Mouse (Mus musculus) forebrain, embryonic 11.5 days (tissue): ENCODE results near the gene Cabp4. TPM values are rescaled to one million over a fixed set of nuclear protein-coding genes. Genes with fewer than 3 reads are reported as not detected.

Source experiments
- ATAC-seq: fragments of 200-750 bp; cut with Nextera tagmentation; replicated peaks from 2 replicates; pipeline ENCODE4 v1.8.0; 2017; ENCODE audit warnings: moderate TSS enrichment; ENCODE audit not compliant: low FRiP score
- DNase-seq: peaks from one replicate; pipeline ENCODE4 v3.0.0-alpha.2; 2017; ENCODE audit warnings: low spot score
- H3K27ac ChIP-seq: fragments of 300-500 bp; sonication (generic); 2 replicates; pipeline ENCODE4 v1.5.1; 2014; ENCODE audit warnings: low read depth, low read length
- H3K27me3 ChIP-seq: fragments of 300-500 bp; sonication (generic); 2 replicates; pipeline ENCODE4 v1.6.1; 2014; ENCODE audit warnings: mild to moderate bottlenecking, low read length, mixed read lengths; ENCODE audit not compliant: control insufficient read depth, insufficient read depth
- H3K36me3 ChIP-seq: fragments of 300-500 bp; sonication (generic); 2 replicates; pipeline ENCODE4 v1.6.1; 2014; ENCODE audit warnings: mild to moderate bottlenecking, low read length, moderate library complexity, mixed read lengths; ENCODE audit not compliant: control insufficient read depth, insufficient read depth
- H3K4me1 ChIP-seq: fragments of 300-500 bp; sonication (generic); replicated peaks from 2 replicates; pipeline ENCODE4 v1.6.1; 2014; ENCODE audit warnings: low read length, mixed read lengths; ENCODE audit not compliant: control insufficient read depth, insufficient read depth
- H3K4me2 ChIP-seq: fragments of 300-500 bp; sonication (generic); 2 replicates; pipeline ENCODE4 v1.6.1; 2014; ENCODE audit warnings: low read depth, mild to moderate bottlenecking, low read length, moderate library complexity, mixed read lengths; ENCODE audit not compliant: severe bottlenecking
- H3K4me3 ChIP-seq: fragments of 300-500 bp; sonication (generic); 2 replicates; pipeline ENCODE4 v1.5.1; 2014; ENCODE audit warnings: low read depth, low read length
- H3K9ac ChIP-seq: fragments of 300-500 bp; sonication (generic); 2 replicates; pipeline ENCODE4 v1.6.1; 2014; ENCODE audit warnings: low read length
- H3K9me3 ChIP-seq: fragments of 300-500 bp; sonication (generic); 2 replicates; pipeline ENCODE4 v1.6.1; 2016; ENCODE audit warnings: low read length, mixed read lengths; ENCODE audit not compliant: control insufficient read depth
- WGBS: fragments of 180-500 bp; shearing (Covaris S2); extraction: QIAGEN DNeasy Blood & Tissue Kit; methylation state at CpG from one replicate; pipeline ENCODE4 v1.1.7; 2014; 5-methylcytosine and 5-hydroxymethylcytosine counted together
- polyA plus RNA-seq: library from polyadenylated mRNA; unstranded; fragments of >200 nt; fragmentation: Nextera tagmentation; extraction: Ambion mirVana; gene quantifications from 2 replicates; pipeline ENCODE4 v1.2.1, GENCODE M21; 2014

The Cabp4 gene
- polyA plus RNA-seq, 1 experiment from 2014 or later = not detected

DNA sequence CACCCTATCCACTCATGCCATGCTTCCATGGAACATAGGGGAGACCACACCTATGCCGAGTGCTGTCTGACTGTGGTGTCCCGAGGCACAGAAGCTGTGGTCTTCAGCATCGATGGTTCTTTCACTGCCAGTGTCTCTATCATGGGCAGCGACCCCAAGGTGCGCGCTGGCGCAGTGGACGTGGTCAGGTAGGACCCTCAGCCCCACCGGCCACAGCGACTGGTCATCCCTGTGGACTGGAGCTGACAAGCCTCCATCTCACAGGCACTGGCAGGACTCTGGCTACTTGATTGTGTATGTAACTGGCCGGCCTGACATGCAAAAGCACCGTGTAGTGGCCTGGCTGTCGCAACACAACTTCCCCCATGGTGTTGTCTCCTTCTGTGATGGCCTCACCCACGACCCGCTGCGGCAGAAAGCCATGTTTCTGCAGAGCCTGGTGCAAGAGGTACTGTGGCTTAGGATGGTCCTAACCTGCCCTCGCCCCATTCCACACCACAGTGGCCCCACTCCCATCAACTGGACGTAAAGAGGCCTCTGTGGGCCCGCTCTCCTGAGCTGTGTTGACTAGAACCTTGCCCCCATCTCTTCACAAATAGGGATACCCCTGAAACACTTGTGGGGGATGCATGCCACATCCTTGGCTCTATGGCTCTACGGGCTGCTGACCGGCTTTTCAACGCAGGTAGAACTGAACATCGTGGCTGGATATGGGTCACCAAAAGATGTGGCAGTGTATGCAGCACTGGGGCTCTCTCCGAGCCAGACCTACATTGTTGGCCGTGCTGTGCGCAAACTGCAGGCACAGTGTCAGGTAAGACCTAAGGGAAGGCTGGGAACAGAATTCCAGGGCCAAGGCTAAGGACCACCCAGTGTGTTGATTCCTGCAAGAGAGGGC is 31.5 kb downstream of the Cabp4 start:
- H3K36me3 ChIP-seq = no peaks in the 10 kb centered on the region; the same call in 1 of the 2 replicates
- WGBS = 91% methylated on average over 26 of the region's 26 CpGs
- no peak for DNase-seq

DNA sequence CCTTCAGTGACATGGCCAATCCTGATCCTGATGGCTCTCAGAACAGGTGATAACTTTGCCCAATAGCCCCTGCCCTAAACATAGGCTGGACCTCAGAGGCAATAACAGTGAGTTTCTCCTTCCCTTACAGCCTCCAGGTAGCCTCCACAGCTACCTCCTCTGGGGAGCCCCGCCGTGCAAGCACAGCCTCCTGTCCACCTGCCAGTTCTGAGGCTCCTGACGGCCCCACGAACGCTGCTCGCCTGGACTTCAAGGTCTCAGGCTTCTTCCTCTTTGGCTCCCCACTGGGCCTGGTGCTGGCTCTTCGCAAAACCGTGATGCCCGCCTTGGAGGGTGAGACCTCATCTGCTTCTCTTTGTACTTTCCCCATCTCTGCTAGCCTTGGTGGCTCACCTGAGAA is 35.3 kb downstream of the Cabp4 start:
- no peak overlapping the region for H3K27ac ChIP-seq
- H3K4me2 ChIP-seq = no peak overlapping the region
- H3K4me3 ChIP-seq = no peak overlapping the region
- H3K4me1 ChIP-seq = no peaks in the 10 kb centered on the region
- ATAC-seq (no peak), DNase-seq (no peak)
- no peaks in the 10 kb centered on the region for H3K9me3 ChIP-seq
- no peaks in the 10 kb centered on the region for H3K36me3 ChIP-seq
- no peak overlapping the region for H3K9ac ChIP-seq
- no peaks in the 10 kb centered on the region for H3K27me3 ChIP-seq
- WGBS = 91% methylated on average over 9 of the region's 9 CpGs

More for the DNA sequence above, 31.5 kb downstream of the Cabp4 start:
- Histone ChIP-seq H3K4me1 (no peaks in the 10 kb centered on the region), H3K9ac (no peak overlapping the region), H3K27ac (no peak overlapping the region), H3K4me2 (no peak overlapping the region), H3K27me3 (no peaks in the 10 kb centered on the region), H3K9me3 (no peaks in the 10 kb centered on the region), H3K4me3 (no peak overlapping the region)
- no peak for ATAC-seq

DNA sequence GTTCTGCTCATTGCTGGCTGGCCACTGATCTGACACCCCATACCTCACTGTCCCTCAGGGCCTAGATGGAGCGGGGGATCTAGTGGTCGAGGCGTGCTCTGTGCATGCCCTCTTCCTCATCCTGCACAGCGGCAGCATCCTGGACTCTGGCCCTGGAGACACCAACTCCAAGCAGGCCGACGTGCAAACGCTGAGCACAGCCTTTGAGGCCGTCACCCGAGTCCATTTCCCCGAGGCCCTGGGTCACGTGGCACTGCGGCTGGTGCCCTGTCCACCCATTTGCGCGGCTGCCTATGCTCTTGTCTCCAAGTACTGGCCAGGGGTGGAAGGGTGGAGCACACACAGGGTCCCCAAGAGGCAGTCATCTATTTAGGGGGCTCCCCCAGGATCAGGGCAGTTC is 37.2 kb downstream of the Cabp4 start:
- H3K4me2 ChIP-seq = no peak overlapping the region
- H3K27ac ChIP-seq = no peak overlapping the region
- no peaks in the 10 kb centered on the region; the same call in 1 of the 2 replicates for H3K4me1 ChIP-seq
- no peak overlapping the region for H3K4me3 ChIP-seq
- H3K27me3 ChIP-seq = 0 out of 2 replicates have a peak, but pooled peaks cover 2% of the 10 kb centered on the region
- no peaks in the 10 kb centered on the region for H3K9me3 ChIP-seq
- ATAC-seq (no peak), DNase-seq (no peak)
- 92% methylated on average over 14 of the region's 14 CpGs for WGBS
- no peak overlapping the region for H3K9ac ChIP-seq
- H3K36me3 ChIP-seq = no peaks in the 10 kb centered on the region

DNA sequence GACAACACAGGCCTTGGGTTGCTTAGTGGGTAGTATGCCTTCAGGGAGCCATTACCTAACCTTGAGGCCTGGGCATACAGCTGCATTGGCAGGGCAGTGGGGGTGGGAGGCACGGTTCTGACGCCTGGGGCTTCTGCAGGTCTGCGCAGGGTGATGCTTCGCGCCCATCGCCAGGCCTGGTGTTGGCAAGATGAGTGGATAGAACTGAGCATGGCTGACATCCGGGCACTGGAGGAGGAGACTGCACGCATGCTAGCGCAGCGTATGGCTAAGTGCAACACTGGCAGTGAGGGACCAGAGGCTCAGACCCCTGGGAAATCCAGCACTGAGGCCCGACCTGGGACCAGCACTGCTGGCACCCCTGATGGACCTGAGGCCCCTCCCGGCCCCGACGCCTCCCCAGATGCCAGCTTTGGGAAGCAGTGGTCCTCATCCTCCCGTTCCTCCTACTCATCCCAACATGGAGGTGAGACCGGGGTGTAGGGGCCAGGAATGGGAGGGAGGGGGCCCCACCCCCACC is 39.1 kb downstream of the Cabp4 start:
- no peak for DNase-seq
- H3K4me3 ChIP-seq = no peak overlapping the region

DNA sequence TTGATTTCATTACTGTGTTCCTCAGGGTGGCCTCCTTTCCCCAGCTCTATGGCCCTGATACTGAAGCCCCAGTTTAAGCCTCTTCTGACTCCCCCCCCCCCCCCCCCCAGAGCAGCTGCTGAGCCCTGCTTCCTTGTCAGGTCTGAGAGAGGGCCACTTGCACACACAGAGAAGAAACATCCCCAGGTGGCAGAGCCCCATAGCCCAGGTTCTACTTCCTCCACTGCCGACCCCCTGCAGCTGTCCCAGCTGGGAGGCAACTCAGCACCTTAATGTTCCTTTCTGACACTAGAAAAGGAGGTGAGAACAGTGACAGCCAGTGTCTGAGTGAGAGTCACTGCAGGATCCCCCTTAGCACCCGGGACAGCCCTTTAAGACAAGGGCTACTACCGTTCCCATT is 40.0 kb downstream of the Cabp4 start:
- no peak for ATAC-seq
- Histone ChIP-seq H3K36me3 (no peaks in the 10 kb centered on the region), H3K4me2 (no peak overlapping the region), H3K4me3 (no peak overlapping the region), H3K27me3 (peaks cover 9% of the 10 kb centered on the region; the same call in 1 of the 2 replicates), H3K4me1 (peaks cover 18% of the 10 kb centered on the region), H3K9me3 (no peaks in the 10 kb centered on the region), H3K9ac (no peak overlapping the region), H3K27ac (no peak overlapping the region)
- 81% methylated on average over 3 of the region's 3 CpGs for WGBS
- DNase-seq = no peak

More for the DNA sequence above, 39.1 kb downstream of the Cabp4 start:
- no peak overlapping the region for H3K27ac ChIP-seq
- H3K4me1 ChIP-seq = peaks cover 17% of the 10 kb centered on the region
- peaks cover 9% of the 10 kb centered on the region; the same call in 1 of the 2 replicates for H3K27me3 ChIP-seq
- H3K9me3 ChIP-seq = no peaks in the 10 kb centered on the region
- ATAC-seq = no peak
- 93% methylated on average over 16 of the region's 16 CpGs for WGBS
- no peak overlapping the region for H3K9ac ChIP-seq
- H3K4me2 ChIP-seq = no peak overlapping the region
- H3K36me3 ChIP-seq = no peaks in the 10 kb centered on the region

DNA sequence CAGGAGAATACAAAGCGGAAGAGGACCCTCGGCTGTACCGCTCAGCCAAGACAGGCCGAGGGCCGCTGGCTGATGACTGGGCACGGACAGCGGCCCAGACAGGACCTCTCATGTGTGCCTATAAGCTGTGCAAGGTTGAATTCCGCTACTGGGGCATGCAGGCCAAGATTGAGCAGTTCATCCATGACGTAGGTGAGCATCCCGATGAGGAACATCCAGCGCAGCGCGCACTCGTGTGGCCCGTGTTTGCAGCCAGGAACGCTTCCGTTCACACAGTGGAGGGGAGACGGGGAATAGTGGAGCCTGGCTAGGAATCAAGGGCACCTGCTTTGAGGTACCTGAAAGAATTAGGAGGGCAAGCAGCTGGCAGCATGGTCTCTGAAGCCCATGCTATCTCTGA is 40.5 kb downstream of the Cabp4 start:
- no peak overlapping the region for H3K4me3 ChIP-seq
- DNase-seq (no peak), ATAC-seq (no peak)
- 95% methylated on average over 18 of the region's 18 CpGs for WGBS
- H3K9me3 ChIP-seq = no peaks in the 10 kb centered on the region
- H3K9ac ChIP-seq = no peak overlapping the region; the same call in 1 of the 2 replicates
- no peak overlapping the region for H3K4me2 ChIP-seq
- H3K27me3 ChIP-seq = peaks cover 9% of the 10 kb centered on the region; the same call in 1 of the 2 replicates
- H3K36me3 ChIP-seq = no peaks in the 10 kb centered on the region
- peaks cover 19% of the 10 kb centered on the region for H3K4me1 ChIP-seq
- H3K27ac ChIP-seq = no peak overlapping the region

DNA sequence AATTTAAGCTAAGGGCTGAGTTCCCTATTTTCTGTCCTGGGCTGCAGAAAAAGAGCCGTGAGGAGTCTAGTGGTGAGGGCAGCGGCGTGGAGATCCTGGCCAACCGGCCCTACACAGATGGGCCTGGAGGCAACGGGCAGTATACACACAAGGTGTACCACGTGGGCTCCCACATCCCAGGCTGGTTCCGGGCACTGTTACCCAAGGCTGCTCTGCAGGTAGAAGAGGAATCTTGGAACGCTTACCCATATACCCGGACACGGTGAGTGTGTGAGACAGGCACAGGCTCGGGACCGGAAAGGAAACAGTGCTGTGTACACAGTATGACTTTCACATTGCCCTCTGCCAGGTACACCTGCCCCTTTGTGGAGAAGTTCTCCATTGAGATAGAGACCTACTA is 41.2 kb downstream of the Cabp4 start:
- WGBS = 96% methylated on average over 12 of the region's 12 CpGs
- Histone ChIP-seq H3K9ac (no peak overlapping the region), H3K27me3 (peaks cover 9% of the 10 kb centered on the region; the same call in 1 of the 2 replicates), H3K9me3 (no peaks in the 10 kb centered on the region), H3K4me2 (no peak overlapping the region), H3K4me3 (no peak overlapping the region), H3K4me1 (peaks cover 23% of the 10 kb centered on the region), H3K27ac (no peak overlapping the region), H3K36me3 (no peaks in the 10 kb centered on the region)
- no peak for ATAC-seq
- no peak for DNase-seq

DNA sequence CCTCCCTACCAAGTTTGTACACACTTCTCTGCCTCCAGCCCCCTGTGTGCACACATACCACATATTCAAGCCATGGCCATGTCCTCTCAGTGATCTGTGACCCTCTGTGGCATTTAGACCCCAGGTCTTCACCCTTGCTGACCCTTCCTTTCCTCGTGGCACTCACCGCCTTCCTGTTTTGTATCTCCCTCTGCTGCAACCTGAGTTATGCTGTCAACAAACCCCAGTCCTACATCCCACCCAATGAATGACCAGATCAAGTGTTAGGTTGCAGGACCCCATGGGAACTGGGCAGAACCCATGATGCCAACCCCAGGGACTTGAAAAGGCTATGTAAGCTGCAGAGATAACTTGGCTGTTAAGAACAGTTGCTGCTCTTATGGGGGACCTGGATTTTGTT is 41.8 kb downstream of the Cabp4 start:
- no peak overlapping the region for H3K4me2 ChIP-seq
- peaks cover 9% of the 10 kb centered on the region; the same call in 1 of the 2 replicates for H3K27me3 ChIP-seq
- no peak overlapping the region for H3K4me3 ChIP-seq
- H3K9ac ChIP-seq = no peak overlapping the region
- no peak for DNase-seq
- 86% methylated on average over 2 of the region's 2 CpGs for WGBS
- ATAC-seq = no peak
- H3K36me3 ChIP-seq = no peaks in the 10 kb centered on the region
- H3K4me1 ChIP-seq = peaks cover 24% of the 10 kb centered on the region
- H3K9me3 ChIP-seq = no peaks in the 10 kb centered on the region
- no peak overlapping the region for H3K27ac ChIP-seq
